Mouse (Mus musculus): Measurements from ENCODE around the gene Fosb. TPM values are rescaled to one million over a fixed set of nuclear protein-coding genes. Genes with fewer than 3 reads are reported as not detected.

Gene Fosb
- polyA plus RNA-seq, 1 experiment from 2014 or later = 0.22 TPM

GRCm38 (mm10) chr7:19321464-19321863 lies 11.6 kb upstream of the Fosb start:
- Histone ChIP-seq H3K27me3 (ENCODE audit: control insufficient read depth, insufficient read depth, low read length) (no peaks in the 10 kb centered on the region), H3K27ac (replicated peaks in 1 of 2; ENCODE audit: control insufficient read depth in 1 of 2, insufficient read depth in 1 of 2, low read depth in 2 of 2, low read length in 2 of 2) (no peak overlapping the region), H3K4me1 (ENCODE audit: control insufficient read depth in 2 of 2, insufficient read depth in 2 of 2, low read length in 2 of 2) (peaks cover 17 to 27% of the 10 kb centered on the region in 2 experiments), H3K9me3 (ENCODE audit: control insufficient read depth, low read length) (no peaks in the 10 kb centered on the region), H3K4me2 (ENCODE audit: low read length) (no peak overlapping the region), H3K9ac (ENCODE audit: low read length) (no peak overlapping the region), H3K4me3 (ENCODE audit: control insufficient read depth in 1 of 2, insufficient read depth in 1 of 2, low read depth in 1 of 2, low read length in 2 of 2) (no peak overlapping the region), H3K36me3 (ENCODE audit: control insufficient read depth, insufficient read depth, low read length) (no peaks in the 10 kb centered on the region)
- WGBS = 62% methylated on average over 5 of the region's 5 CpGs
- ATAC-seq (ENCODE audit: insufficient number of reproducible peaks, insufficient read depth, low FRiP score, low read depth) = no peak

GRCm38 (mm10) chr7:19320637-19321036 lies 10.8 kb upstream of the Fosb start:
- WGBS = 46% methylated on average over 7 of the region's 7 CpGs
- Histone ChIP-seq H3K4me1 (ENCODE audit: control insufficient read depth in 2 of 2, insufficient read depth in 2 of 2, low read length in 2 of 2) (peaks cover 14 to 19% of the 10 kb centered on the region in 2 experiments), H3K36me3 (ENCODE audit: control insufficient read depth, insufficient read depth, low read length) (no peaks in the 10 kb centered on the region), H3K9me3 (ENCODE audit: control insufficient read depth, low read length) (no peaks in the 10 kb centered on the region), H3K9ac (ENCODE audit: low read length) (peak overlapping the region; percentile 60), H3K4me2 (ENCODE audit: low read length) (peak overlapping the region; percentile 87), H3K27me3 (ENCODE audit: control insufficient read depth, insufficient read depth, low read length) (no peaks in the 10 kb centered on the region), H3K27ac (replicated peaks in 1 of 2; ENCODE audit: control insufficient read depth in 1 of 2, insufficient read depth in 1 of 2, low read depth in 2 of 2, low read length in 2 of 2) (no peak overlapping the region), H3K4me3 (ENCODE audit: control insufficient read depth in 1 of 2, insufficient read depth in 1 of 2, low read depth in 1 of 2, low read length in 2 of 2) (peak overlapping the region in 1 of 2 experiments; percentile 48; a peak in 1 of 4 replicates)
- no peak for ATAC-seq (ENCODE audit: insufficient number of reproducible peaks, insufficient read depth, low FRiP score, low read depth)

- Histone ChIP-seq H3K4me2 (ENCODE audit: low read length) (peak overlapping the region; percentile 87), H3K4me1 (ENCODE audit: control insufficient read depth in 2 of 2, insufficient read depth in 2 of 2, low read length in 2 of 2) (peaks cover 14 to 17% of the 10 kb centered on the region in 2 experiments), H3K27ac (replicated peaks in 1 of 2; ENCODE audit: control insufficient read depth in 1 of 2, insufficient read depth in 1 of 2, low read depth in 2 of 2, low read length in 2 of 2) (peak overlapping the region in 1 of 2 experiments; percentile 57; a peak in 2 of 4 replicates), H3K9me3 (ENCODE audit: control insufficient read depth, low read length) (no peaks in the 10 kb centered on the region), H3K36me3 (ENCODE audit: control insufficient read depth, insufficient read depth, low read length) (no peaks in the 10 kb centered on the region), H3K4me3 (ENCODE audit: control insufficient read depth in 1 of 2, insufficient read depth in 1 of 2, low read depth in 1 of 2, low read length in 2 of 2) (peak overlapping the region; percentile 48), H3K9ac (ENCODE audit: low read length) (peak overlapping the region; percentile 76), H3K27me3 (ENCODE audit: control insufficient read depth, insufficient read depth, low read length) (no peaks in the 10 kb centered on the region)
- peak; percentile 92 for ATAC-seq (ENCODE audit: insufficient number of reproducible peaks, insufficient read depth, low FRiP score, low read depth)
- under 1% methylated on average over 41 of the region's 41 CpGs for WGBS
Measured at GRCm38 (mm10) chr7:19319906-19320305, 10.1 kb upstream of the Fosb start.

GRCm38 (mm10) chr7:19319458-19319857 lies 9.6 kb upstream of the Fosb start:
- no peaks in the 10 kb centered on the region for H3K27me3 ChIP-seq (ENCODE audit: control insufficient read depth, insufficient read depth, low read length)
- peak overlapping the region in 1 of 2 experiments; percentile 57; a peak in 2 of 4 replicates for H3K27ac ChIP-seq (replicated peaks in 1 of 2; ENCODE audit: control insufficient read depth in 1 of 2, insufficient read depth in 1 of 2, low read depth in 2 of 2, low read length in 2 of 2)
- no peaks in the 10 kb centered on the region for H3K9me3 ChIP-seq (ENCODE audit: control insufficient read depth, low read length)
- 15% methylated on average over 9 of the region's 9 CpGs for WGBS
- peaks cover 14 to 17% of the 10 kb centered on the region in 2 experiments for H3K4me1 ChIP-seq (ENCODE audit: control insufficient read depth in 2 of 2, insufficient read depth in 2 of 2, low read length in 2 of 2)
- H3K4me2 ChIP-seq (ENCODE audit: low read length) = peak overlapping the region; percentile 87
- peak; percentile 28 for ATAC-seq (ENCODE audit: insufficient number of reproducible peaks, insufficient read depth, low FRiP score, low read depth)
- H3K36me3 ChIP-seq (ENCODE audit: control insufficient read depth, insufficient read depth, low read length) = no peaks in the 10 kb centered on the region
- H3K9ac ChIP-seq (ENCODE audit: low read length) = peak overlapping the region; percentile 76
- peak overlapping the region; percentile 48 for H3K4me3 ChIP-seq (ENCODE audit: control insufficient read depth in 1 of 2, insufficient read depth in 1 of 2, low read depth in 1 of 2, low read length in 2 of 2)

- Histone ChIP-seq H3K4me1 (ENCODE audit: control insufficient read depth in 2 of 2, insufficient read depth in 2 of 2, low read length in 2 of 2) (peaks cover 14 to 17% of the 10 kb centered on the region in 2 experiments), H3K4me2 (ENCODE audit: low read length) (no peak overlapping the region)
- 79% methylated on average over 7 of the region's 7 CpGs for WGBS
Measured at GRCm38 (mm10) chr7:19318676-19319075, 8.8 kb upstream of the Fosb start.

GRCm38 (mm10) chr7:19318201-19318600 lies 8.3 kb upstream of the Fosb start:
- no peaks in the 10 kb centered on the region for H3K27me3 ChIP-seq (ENCODE audit: control insufficient read depth, insufficient read depth, low read length)
- no peak overlapping the region for H3K4me3 ChIP-seq (ENCODE audit: control insufficient read depth in 1 of 2, insufficient read depth in 1 of 2, low read depth in 1 of 2, low read length in 2 of 2)
- no peak overlapping the region for H3K9ac ChIP-seq (ENCODE audit: low read length)
- H3K4me1 ChIP-seq (ENCODE audit: control insufficient read depth in 2 of 2, insufficient read depth in 2 of 2, low read length in 2 of 2) = peaks cover 14 to 17% of the 10 kb centered on the region in 2 experiments
- WGBS = 68% methylated on average over 2 of the region's 2 CpGs
- no peak overlapping the region for H3K27ac ChIP-seq (replicated peaks in 1 of 2; ENCODE audit: control insufficient read depth in 1 of 2, insufficient read depth in 1 of 2, low read depth in 2 of 2, low read length in 2 of 2)
- ATAC-seq (ENCODE audit: insufficient number of reproducible peaks, insufficient read depth, low FRiP score, low read depth) = no peak
- no peak overlapping the region for H3K4me2 ChIP-seq (ENCODE audit: low read length)
- H3K36me3 ChIP-seq (ENCODE audit: control insufficient read depth, insufficient read depth, low read length) = no peaks in the 10 kb centered on the region
- H3K9me3 ChIP-seq (ENCODE audit: control insufficient read depth, low read length) = no peaks in the 10 kb centered on the region

More at GRCm38 (mm10) chr7:19318676-19319075, 8.8 kb upstream of the Fosb start:
- H3K4me3 ChIP-seq (ENCODE audit: control insufficient read depth in 1 of 2, insufficient read depth in 1 of 2, low read depth in 1 of 2, low read length in 2 of 2) = no peak overlapping the region
- no peaks in the 10 kb centered on the region for H3K9me3 ChIP-seq (ENCODE audit: control insufficient read depth, low read length)
- H3K27ac ChIP-seq (replicated peaks in 1 of 2; ENCODE audit: control insufficient read depth in 1 of 2, insufficient read depth in 1 of 2, low read depth in 2 of 2, low read length in 2 of 2) = no peak overlapping the region
- H3K9ac ChIP-seq (ENCODE audit: low read length) = no peak overlapping the region
- no peaks in the 10 kb centered on the region for H3K27me3 ChIP-seq (ENCODE audit: control insufficient read depth, insufficient read depth, low read length)
- H3K36me3 ChIP-seq (ENCODE audit: control insufficient read depth, insufficient read depth, low read length) = no peaks in the 10 kb centered on the region
- no peak for ATAC-seq (ENCODE audit: insufficient number of reproducible peaks, insufficient read depth, low FRiP score, low read depth)

- Histone ChIP-seq H3K4me2 (ENCODE audit: low read length) (no peak overlapping the region), H3K4me1 (ENCODE audit: control insufficient read depth in 2 of 2, insufficient read depth in 2 of 2, low read length in 2 of 2) (peaks cover 13 to 14% of the 10 kb centered on the region in 2 experiments), H3K36me3 (ENCODE audit: control insufficient read depth, insufficient read depth, low read length) (no peaks in the 10 kb centered on the region), H3K9ac (ENCODE audit: low read length) (peak overlapping the region; percentile 11; the same call in 1 of the 2 replicates), H3K4me3 (ENCODE audit: control insufficient read depth in 1 of 2, insufficient read depth in 1 of 2, low read depth in 1 of 2, low read length in 2 of 2) (no peak overlapping the region), H3K9me3 (ENCODE audit: control insufficient read depth, low read length) (no peaks in the 10 kb centered on the region), H3K27ac (replicated peaks in 1 of 2; ENCODE audit: control insufficient read depth in 1 of 2, insufficient read depth in 1 of 2, low read depth in 2 of 2, low read length in 2 of 2) (peak overlapping the region; percentile 14 to 16; a peak in 2 of 4 replicates), H3K27me3 (ENCODE audit: control insufficient read depth, insufficient read depth, low read length) (no peaks in the 10 kb centered on the region)
- 50% methylated on average over 14 of the region's 14 CpGs for WGBS
- no peak for ATAC-seq (ENCODE audit: insufficient number of reproducible peaks, insufficient read depth, low FRiP score, low read depth)
Measured at GRCm38 (mm10) chr7:19316451-19317161, 6.8 kb upstream of the Fosb start.
